Mouse (Mus musculus) liver, adult (tissue): Measurements from ENCODE around the gene Carns1.

ENCODE experiments used
- GATA4 ChIP-seq: IDR thresholded peaks from 2 replicates; pipeline ENCODE4 v1.6.1; 2014; ENCODE audit warnings: mild to moderate bottlenecking, low read length; ENCODE audit not compliant: insufficient replicate concordance

Carns1 gene

GRCm38 (mm10) chr19:4175368-4175947 is at the start of gene Carns1:
Gene Carns1 (minus strand): TSS chr19:4175479.
- TF ChIP-seq GATA4 = no peak

- no peak for TF ChIP-seq GATA4
These were observed 46.9 kb upstream of the Carns1 start for GRCm38 (mm10) chr19:4222165-4222564.

GRCm38 (mm10) chr19:4220957-4221743 is 45.9 kb upstream of the Carns1 start:
- no peak for TF ChIP-seq GATA4

- TF ChIP-seq GATA4 = no peak
These were observed 45.1 kb upstream of the Carns1 start for GRCm38 (mm10) chr19:4220416-4220815.

- no peak for TF ChIP-seq GATA4
These were observed 44.7 kb upstream of the Carns1 start for GRCm38 (mm10) chr19:4219943-4220342.

- TF ChIP-seq GATA4 = no peak
These were observed 43.5 kb upstream of the Carns1 start for GRCm38 (mm10) chr19:4218784-4219183.

- no peak for TF ChIP-seq GATA4
These were observed 43.0 kb upstream of the Carns1 start for GRCm38 (mm10) chr19:4218293-4218692.

GRCm38 (mm10) chr19:4217855-4218254 is 42.6 kb upstream of the Carns1 start:
- no peak for TF ChIP-seq GATA4

- TF ChIP-seq GATA4 = no peak
These were observed 41.9 kb upstream of the Carns1 start for GRCm38 (mm10) chr19:4217140-4217539.

GRCm38 (mm10) chr19:4216041-4216685 is 40.9 kb upstream of the Carns1 start:
- TF ChIP-seq GATA4 = no peak

- no peak for TF ChIP-seq GATA4
These were observed 40.2 kb upstream of the Carns1 start for GRCm38 (mm10) chr19:4215451-4215840.

GRCm38 (mm10) chr19:4214771-4215450 is 39.6 kb upstream of the Carns1 start:
- TF ChIP-seq GATA4 = no peak

GRCm38 (mm10) chr19:4214071-4214770 is 38.9 kb upstream of the Carns1 start, which contains the start of the genes Clcf1 and AC109138.7:
Gene Clcf1 (plus strand): TSS chr19:4214238.
Gene AC109138.7 (plus strand): TSS chr19:4214357.
- TF ChIP-seq GATA4 = no peak

- no peak for TF ChIP-seq GATA4
These were observed 38.3 kb upstream of the Carns1 start for GRCm38 (mm10) chr19:4213524-4213974.
